Mouse (Mus musculus) limb, embryonic 11.5 days (tissue): Measurements from ENCODE around the gene Tpcn1. TPM values are rescaled to one million over a fixed set of nuclear protein-coding genes. Genes with fewer than 3 reads are reported as not detected.

Experiments used
- ATAC-seq: fragments of 200-750 bp; cut with Nextera tagmentation; 2 replicates; pipeline ENCODE4 v1.8.0; 2017; ENCODE audit warnings: low read depth; ENCODE audit not compliant: insufficient number of reproducible peaks, low FRiP score, low TSS enrichment
- DNase-seq: peaks from one replicate; pipeline ENCODE4 v3.0.0-alpha.2; 2015; ENCODE audit warnings: low spot score
- H3K27ac ChIP-seq: fragments of 300-500 bp; sonication (generic); replicated peaks from 2 replicates; pipeline ENCODE4 v1.5.1; 2014; ENCODE audit warnings: low read depth, mild to moderate bottlenecking, low read length
- H3K27me3 ChIP-seq: fragments of 300-500 bp; sonication (generic); 2 replicates; pipeline ENCODE4 v1.6.1; 2014; ENCODE audit warnings: mild to moderate bottlenecking, low read length, mixed read lengths; ENCODE audit not compliant: control insufficient read depth, insufficient read depth
- H3K36me3 ChIP-seq: fragments of 300-500 bp; sonication (generic); 2 replicates; pipeline ENCODE4 v1.6.1; 2014; ENCODE audit warnings: mild to moderate bottlenecking, low read length, moderate library complexity, mixed read lengths; ENCODE audit not compliant: control insufficient read depth, insufficient read depth
- H3K4me1 ChIP-seq: fragments of 300-500 bp; sonication (generic); 2 replicates; pipeline ENCODE4 v1.6.1; 2014; ENCODE audit warnings: low read length, mixed read lengths; ENCODE audit not compliant: control insufficient read depth, insufficient read depth
- H3K4me2 ChIP-seq: fragments of 300-500 bp; sonication (generic); 2 replicates; pipeline ENCODE4 v1.6.1; 2014; ENCODE audit warnings: low read depth, mild to moderate bottlenecking, moderate library complexity; ENCODE audit not compliant: severe bottlenecking
- H3K4me3 ChIP-seq: fragments of 300-500 bp; sonication (generic); 2 replicates; pipeline ENCODE4 v1.5.1; 2014; ENCODE audit warnings: low read depth, low read length
- H3K9ac ChIP-seq: fragments of 300-500 bp; sonication (generic); 2 replicates; pipeline ENCODE4 v1.6.1; 2014; ENCODE audit warnings: mild to moderate bottlenecking, low read length
- H3K9me3 ChIP-seq: fragments of 300-500 bp; sonication (generic); 2 replicates; pipeline ENCODE4 v1.6.1; 2016; ENCODE audit warnings: low read length; ENCODE audit not compliant: control insufficient read depth
- WGBS: fragments of 180-500 bp; shearing (Covaris S2); extraction: QIAGEN DNeasy Blood & Tissue Kit; methylation state at CpG from one replicate; pipeline ENCODE4 v1.1.7; 2014; 5-methylcytosine and 5-hydroxymethylcytosine counted together
- polyA plus RNA-seq: library from polyadenylated mRNA; unstranded; fragments of >200 nt; fragmentation: Nextera tagmentation; extraction: Ambion mirVana; gene quantifications from 2 replicates; pipeline ENCODE4 v1.2.1, GENCODE M21; 2014

The Tpcn1 gene
- polyA plus RNA-seq, 1 experiment from 2014 or later = 13.9 TPM

DNA sequence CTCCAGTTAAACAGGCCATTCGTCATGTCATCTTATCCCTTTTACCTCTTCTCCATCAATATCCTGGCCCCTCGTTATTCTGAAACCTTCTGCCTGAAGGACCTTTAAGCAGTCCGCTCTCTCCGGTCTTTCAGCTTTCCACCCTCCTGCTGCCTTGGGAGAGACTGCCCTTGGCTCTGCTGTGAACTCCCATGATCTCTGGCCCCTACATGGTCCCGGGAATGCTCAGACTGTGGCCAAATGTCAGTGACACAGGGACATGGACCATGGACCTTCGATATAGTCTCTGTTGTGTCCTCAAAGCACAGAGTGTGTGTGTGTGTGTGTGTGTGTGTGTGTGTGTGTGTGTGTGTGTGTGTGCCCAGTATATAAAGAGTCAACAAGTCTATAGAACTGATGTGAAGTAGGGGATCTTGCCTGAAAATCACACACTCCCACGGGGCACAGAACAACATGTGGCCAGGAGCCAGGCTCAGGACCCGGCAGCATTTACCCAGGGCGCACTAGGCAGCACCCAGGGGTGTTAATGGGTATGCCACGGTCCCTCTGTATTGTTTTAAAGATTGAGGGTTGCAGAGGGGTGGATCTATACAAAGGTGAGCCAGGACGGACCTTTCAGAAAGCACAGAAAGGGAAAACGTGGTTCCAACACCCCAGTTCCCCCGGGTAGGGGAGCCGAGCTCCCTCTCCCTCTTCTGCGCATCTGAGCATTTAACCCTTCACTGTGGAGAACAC is 23.1 kb downstream of the Tpcn1 start:
- 40% methylated on average over 15 of the region's 15 CpGs for WGBS
- Histone ChIP-seq H3K27ac (peak overlapping the region; percentile 22; the same call in 1 of the 2 replicates), H3K27me3 (no peaks in the 10 kb centered on the region), H3K4me1 (peaks cover 66% of the 10 kb centered on the region), H3K9me3 (no peaks in the 10 kb centered on the region), H3K36me3 (no peaks in the 10 kb centered on the region), H3K9ac (no peak overlapping the region; the same call in 1 of the 2 replicates), H3K4me3 (no peak overlapping the region), H3K4me2 (no peak overlapping the region)
- DNase-seq (no peak), ATAC-seq (no peak)

DNA sequence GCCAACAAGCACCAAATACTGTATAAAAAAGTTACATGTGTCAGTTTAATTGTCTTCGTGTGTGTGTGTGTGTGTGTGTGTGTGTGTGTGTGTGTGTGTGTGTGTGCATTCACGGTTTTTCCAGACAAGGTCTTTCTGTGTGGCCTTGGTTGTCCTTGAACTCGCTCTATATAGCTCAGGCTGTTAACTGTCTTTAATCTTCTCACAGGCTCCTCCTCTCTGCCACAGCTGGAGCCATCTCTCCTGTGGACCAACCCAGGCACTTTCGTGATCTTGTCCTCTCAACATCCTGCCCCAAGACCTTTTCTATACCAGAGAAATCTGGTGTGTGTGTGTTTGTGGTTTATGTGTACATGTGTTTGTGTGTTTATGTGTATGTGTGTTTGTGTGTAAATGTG is 24.6 kb downstream of the Tpcn1 start:
- no peak overlapping the region for H3K4me2 ChIP-seq
- WGBS = 54% methylated on average over 4 of the region's 4 CpGs
- no peak overlapping the region for H3K9ac ChIP-seq
- H3K27me3 ChIP-seq = no peaks in the 10 kb centered on the region
- no peak for ATAC-seq
- H3K9me3 ChIP-seq = no peaks in the 10 kb centered on the region
- H3K36me3 ChIP-seq = no peaks in the 10 kb centered on the region
- peak overlapping the region; percentile 79; the same call in 1 of the 2 replicates for H3K27ac ChIP-seq
- H3K4me1 ChIP-seq = peaks cover 63% of the 10 kb centered on the region
- no peak overlapping the region for H3K4me3 ChIP-seq
- no peak for DNase-seq

DNA sequence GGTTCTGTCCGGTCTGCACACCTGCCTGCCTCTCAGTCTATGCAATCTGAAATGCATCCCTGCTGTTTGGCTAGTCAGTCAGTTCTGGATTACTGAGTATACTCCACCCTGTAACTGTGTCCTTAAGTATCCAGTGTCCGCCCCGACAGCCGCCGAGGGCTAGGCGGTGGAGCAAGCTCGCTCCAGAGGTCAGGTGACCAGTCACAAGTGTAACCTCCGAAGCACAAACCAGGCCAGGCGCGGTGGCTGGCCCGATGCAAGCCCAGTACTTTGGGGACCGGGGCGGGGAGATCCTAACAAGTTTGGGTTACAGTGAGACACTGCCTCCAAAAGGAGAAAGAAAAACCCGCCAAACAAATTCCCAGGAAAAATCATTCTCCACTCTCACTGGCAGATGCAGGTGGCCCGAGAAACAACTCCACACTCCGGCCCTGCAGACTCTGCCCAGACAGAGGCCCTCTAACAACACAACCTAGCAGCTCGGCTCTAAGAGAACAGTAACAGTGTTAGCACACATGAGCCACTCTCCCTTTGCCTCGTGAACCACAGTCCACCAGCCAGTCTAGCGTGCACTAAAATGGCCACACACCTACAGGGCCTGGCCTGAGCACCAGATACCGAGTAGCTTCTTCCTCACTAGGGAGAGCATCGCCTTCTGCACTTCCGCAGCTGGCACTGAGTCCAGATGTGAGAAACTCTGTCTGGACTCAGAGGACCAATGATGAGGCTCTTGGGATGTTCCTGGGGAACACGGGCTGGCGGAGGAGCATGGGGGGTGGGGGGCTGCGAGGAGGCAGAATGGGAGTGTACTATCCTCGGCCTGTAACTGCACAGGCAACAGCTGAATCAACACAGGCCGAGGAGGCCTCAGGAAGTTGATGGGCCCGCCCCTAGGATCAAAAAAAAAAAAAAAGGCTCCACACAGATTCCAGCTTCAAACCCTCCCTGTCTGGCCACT is 25.2 kb downstream of the Tpcn1 start:
- no peak for ATAC-seq
- no peak overlapping the region for H3K4me3 ChIP-seq

DNA sequence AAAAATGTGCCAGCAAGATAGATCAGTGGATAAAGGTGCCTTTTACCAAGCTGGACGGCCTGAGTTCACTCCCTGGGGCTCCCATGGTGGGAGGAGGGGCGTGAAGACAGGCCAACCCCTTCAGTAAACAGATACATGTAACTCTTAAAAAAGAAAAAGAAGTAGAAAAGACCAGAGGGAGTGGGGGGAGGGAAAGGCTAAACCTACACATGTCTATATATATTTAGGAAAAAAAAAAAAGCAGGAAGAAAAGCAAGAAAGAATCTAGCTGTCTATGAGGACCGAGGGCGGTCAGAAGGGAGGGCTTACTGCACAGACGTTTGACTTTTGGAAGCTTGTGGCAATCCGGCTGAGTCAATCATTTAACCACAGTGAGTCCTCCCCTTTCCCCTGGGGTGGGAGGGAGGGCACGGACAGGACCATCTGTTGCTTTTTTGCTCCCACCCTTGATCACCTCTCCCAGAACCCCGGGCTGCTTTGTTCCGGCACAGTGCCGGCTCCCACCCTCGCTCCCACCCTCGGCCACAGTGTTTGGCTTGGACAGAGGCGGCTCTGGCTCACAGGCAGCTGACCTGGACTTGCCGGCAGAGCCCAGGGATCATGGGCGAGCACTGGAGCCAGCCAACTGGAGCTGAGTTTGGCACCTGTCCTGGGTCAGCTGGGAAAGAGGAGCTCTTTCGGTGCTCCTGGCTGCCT is 27.7 kb downstream of the Tpcn1 start:
- H3K9ac ChIP-seq = no peak overlapping the region
- ATAC-seq = no peak
- H3K9me3 ChIP-seq = no peaks in the 10 kb centered on the region
- peaks cover 12% of the 10 kb centered on the region for H3K36me3 ChIP-seq
- H3K4me1 ChIP-seq = peaks cover 32% of the 10 kb centered on the region
- H3K4me2 ChIP-seq = no peak overlapping the region
- H3K27ac ChIP-seq = no peak overlapping the region
- 16% methylated on average over 16 of the region's 16 CpGs for WGBS
- no peak overlapping the region for H3K4me3 ChIP-seq
- H3K27me3 ChIP-seq = no peaks in the 10 kb centered on the region
- DNase-seq = peak; percentile 58

More for the DNA sequence above, 25.2 kb downstream of the Tpcn1 start:
- Histone ChIP-seq H3K36me3 (no peaks in the 10 kb centered on the region), H3K4me2 (no peak overlapping the region), H3K27me3 (no peaks in the 10 kb centered on the region), H3K9ac (no peak overlapping the region), H3K4me1 (peaks cover 56% of the 10 kb centered on the region), H3K9me3 (no peaks in the 10 kb centered on the region), H3K27ac (peak overlapping the region; percentile 79)
- WGBS = 58% methylated on average over 28 of the region's 28 CpGs
- peak; percentile 45 for DNase-seq

DNA sequence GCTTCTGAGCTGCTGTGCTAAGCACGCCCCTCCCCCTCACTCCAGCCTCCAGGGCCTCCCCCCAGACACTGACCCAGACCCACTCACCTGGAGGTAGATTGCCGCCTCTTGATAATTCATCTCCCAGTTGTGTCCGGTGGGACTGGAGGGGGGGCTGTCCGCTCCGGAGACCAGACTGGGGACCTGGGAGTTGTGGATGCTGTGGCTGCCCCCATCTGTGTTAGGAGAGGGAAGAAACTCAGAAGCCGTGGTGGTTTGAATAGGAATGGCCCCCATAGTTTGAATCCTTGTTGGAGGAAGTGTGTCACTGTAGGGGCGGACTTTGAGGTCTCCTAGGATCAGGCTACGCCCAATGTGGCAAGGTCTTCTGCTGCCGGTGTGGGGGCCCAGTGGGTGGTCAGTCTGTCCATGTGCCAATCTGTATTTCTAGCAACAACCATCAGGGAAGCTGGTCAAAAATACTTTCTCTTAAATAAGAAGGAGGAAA is 28.3 kb downstream of the Tpcn1 start:
- Histone ChIP-seq H3K36me3 (peaks cover 15% of the 10 kb centered on the region), H3K4me1 (peaks cover 26% of the 10 kb centered on the region), H3K9me3 (no peaks in the 10 kb centered on the region), H3K4me2 (no peak overlapping the region), H3K27me3 (no peaks in the 10 kb centered on the region), H3K9ac (no peak overlapping the region), H3K27ac (no peak overlapping the region), H3K4me3 (no peak overlapping the region)
- DNase-seq (no peak), ATAC-seq (no peak; the same call in 1 of the 2 replicates)
- 65% methylated on average over 8 of the region's 9 CpGs for WGBS

DNA sequence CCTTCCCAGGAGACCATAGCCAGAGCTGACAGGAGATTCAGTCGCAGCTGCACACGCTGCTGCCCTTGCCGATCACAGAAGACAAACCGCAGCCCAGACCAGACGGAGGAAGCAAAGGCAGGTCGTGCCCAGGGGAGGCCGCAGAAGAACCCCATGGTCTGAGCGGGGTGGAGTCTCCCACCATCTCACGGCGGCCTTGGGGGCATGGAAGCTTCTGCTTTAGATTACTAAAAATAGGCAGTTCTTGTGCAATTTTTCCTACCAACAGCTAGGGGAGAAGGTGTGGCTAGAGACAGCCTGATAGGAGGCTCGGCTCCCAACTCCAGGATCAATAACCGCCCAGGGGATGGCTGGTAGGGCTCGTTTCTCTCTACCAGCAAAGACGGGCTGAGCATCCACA is 29.7 kb downstream of the Tpcn1 start:
- no peak overlapping the region for H3K4me2 ChIP-seq
- WGBS = 71% methylated on average over 14 of the region's 14 CpGs
- H3K9me3 ChIP-seq = no peaks in the 10 kb centered on the region
- H3K36me3 ChIP-seq = peaks cover 19% of the 10 kb centered on the region
- H3K27ac ChIP-seq = no peak overlapping the region
- no peak overlapping the region for H3K4me3 ChIP-seq
- H3K27me3 ChIP-seq = no peaks in the 10 kb centered on the region
- ATAC-seq (no peak), DNase-seq (no peak)
- H3K4me1 ChIP-seq = peaks cover 17% of the 10 kb centered on the region
- H3K9ac ChIP-seq = no peak overlapping the region

DNA sequence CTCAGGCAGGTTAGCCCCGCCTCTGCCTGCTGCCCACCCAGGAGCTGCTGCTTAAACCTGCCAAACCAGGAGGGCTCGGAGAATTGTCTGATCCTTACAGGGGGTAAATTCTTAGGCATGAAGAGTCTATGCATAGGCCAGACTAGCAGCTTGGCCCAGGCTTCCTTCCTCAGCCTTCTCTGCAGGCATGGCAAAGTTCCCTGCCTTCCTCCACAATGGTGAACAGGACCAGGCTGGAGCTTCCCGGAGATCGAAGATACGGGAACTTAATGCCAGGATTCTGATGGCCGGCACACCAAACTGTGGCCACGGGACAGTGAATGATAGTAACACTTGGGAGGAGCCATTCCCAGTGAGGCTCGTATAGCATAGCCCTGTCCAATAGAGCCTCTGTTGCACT is 30.4 kb downstream of the Tpcn1 start:
- ATAC-seq = no peak
- H3K4me2 ChIP-seq = no peak overlapping the region

DNA sequence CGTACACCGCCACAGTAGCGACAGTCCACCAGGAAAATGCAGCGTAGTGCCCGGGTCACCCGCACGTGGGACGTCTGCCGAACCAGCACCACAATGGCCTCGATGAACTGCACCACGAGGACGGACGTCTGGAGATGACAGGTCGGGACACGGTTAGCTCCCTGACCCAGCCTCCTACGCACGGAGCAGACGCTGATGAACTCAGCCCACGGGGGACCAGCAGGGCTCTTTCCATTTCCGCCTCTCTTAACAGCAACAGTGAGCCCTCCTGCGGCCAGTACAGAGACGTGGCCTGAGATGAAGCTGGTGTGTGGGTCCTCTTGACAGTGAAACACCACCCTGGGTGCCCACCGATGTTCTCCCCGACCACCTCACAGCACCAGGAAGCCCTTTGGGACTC is 32.6 kb downstream of the Tpcn1 start:
- Histone ChIP-seq H3K4me1 (peaks cover 11% of the 10 kb centered on the region), H3K36me3 (peaks cover 19% of the 10 kb centered on the region), H3K4me2 (no peak overlapping the region), H3K27me3 (no peaks in the 10 kb centered on the region), H3K4me3 (no peak overlapping the region), H3K9me3 (no peaks in the 10 kb centered on the region), H3K9ac (no peak overlapping the region), H3K27ac (no peak overlapping the region)
- WGBS = 95% methylated on average over 24 of the region's 24 CpGs
- ATAC-seq (no peak), DNase-seq (no peak)

More for the DNA sequence above, 30.4 kb downstream of the Tpcn1 start:
- Histone ChIP-seq H3K36me3 (peaks cover 19% of the 10 kb centered on the region), H3K4me3 (no peak overlapping the region), H3K9me3 (no peaks in the 10 kb centered on the region), H3K27ac (no peak overlapping the region), H3K27me3 (no peaks in the 10 kb centered on the region), H3K9ac (no peak overlapping the region), H3K4me1 (peaks cover 13% of the 10 kb centered on the region)
- no peak for DNase-seq
- 77% methylated on average over 8 of the region's 8 CpGs for WGBS
